Mouse (Mus musculus) heart, adult 9 months (tissue): Measurements from ENCODE around the gene Mlkl.
A peak's percentile ranks its signal among the peaks of the same experiment; 100 is the strongest.
"Not testable (repeated sequence)": the region's sequence is repeated elsewhere in the genome, so short reads cannot be mapped to it uniquely, and the experiment has no call there.

ENCODE experiments used
- DNase-seq, 2 experiments: peaks; one replicate each; pipeline ENCODE4 v3.0.0; 2022; ENCODE audit warnings: low spot score in 2 of 2

The Mlkl gene

GRCm38 (mm10) chr8:111313961-111314360 is 24.0 kb downstream of the Mlkl start:
- DNase-seq: not testable (repeated sequence)

- no peak for DNase-seq
Observed at GRCm38 (mm10) chr8:111312758-111313162, 25.2 kb downstream of the Mlkl start.

GRCm38 (mm10) chr8:111310006-111310405 is 28.0 kb downstream of the Mlkl start:
- DNase-seq: not testable (repeated sequence)

GRCm38 (mm10) chr8:111305031-111305730 is 32.8 kb downstream of the Mlkl start:
- DNase-seq: peak; percentile 25 to 27

- DNase-seq: no peak
Observed at GRCm38 (mm10) chr8:111304359-111304758, 33.6 kb downstream of the Mlkl start.

GRCm38 (mm10) chr8:111303076-111303803 is 34.7 kb downstream of the Mlkl start:
- DNase-seq: not testable (repeated sequence)

- no peak for DNase-seq
Observed at GRCm38 (mm10) chr8:111300597-111301546, 37.1 kb downstream of the Mlkl start.

GRCm38 (mm10) chr8:111299821-111300568 is 38.0 kb downstream of the Mlkl start, which contains the start of gene Rfwd3:
Rfwd3 (minus strand) TSS chr8:111300222.
- peak; percentile 97 for DNase-seq

GRCm38 (mm10) chr8:111299363-111299820 is 38.6 kb downstream of the Mlkl start:
- DNase-seq: peak; percentile 22 to 44

GRCm38 (mm10) chr8:111298011-111298410 is 40.0 kb downstream of the Mlkl start:
- DNase-seq: no peak

- peak; percentile 20 to 61 for DNase-seq
Observed at GRCm38 (mm10) chr8:111291733-111292132, 46.2 kb downstream of the Mlkl start.

- no peak for DNase-seq
Observed at GRCm38 (mm10) chr8:111290586-111290985, 47.4 kb downstream of the Mlkl start.

- DNase-seq: peak in 1 of 2 experiments; percentile 23
Observed at GRCm38 (mm10) chr8:111285603-111286002, 52.4 kb downstream of the Mlkl start.

- no peak for DNase-seq
Observed at GRCm38 (mm10) chr8:111282093-111282492, 55.9 kb downstream of the Mlkl start.

GRCm38 (mm10) chr8:111268277-111268676 is 69.7 kb downstream of the Mlkl start:
- DNase-seq: no peak

GRCm38 (mm10) chr8:111266161-111266560 is 71.8 kb downstream of the Mlkl start:
- not testable (repeated sequence) for DNase-seq

GRCm38 (mm10) chr8:111264693-111265220 is 73.2 kb downstream of the Mlkl start:
- DNase-seq: no peak

GRCm38 (mm10) chr8:111261981-111262381 is 76.0 kb downstream of the Mlkl start:
- peak; percentile 30 to 35 for DNase-seq
